Mouse (Mus musculus): ENCODE data around the gene Gm28308. TPM values are rescaled to one million over a fixed set of nuclear protein-coding genes. Genes with fewer than 3 reads are reported as not detected.

Gm28308 gene
- polyA plus RNA-seq, 1 experiment from 2014 or later: not detected

DNA sequence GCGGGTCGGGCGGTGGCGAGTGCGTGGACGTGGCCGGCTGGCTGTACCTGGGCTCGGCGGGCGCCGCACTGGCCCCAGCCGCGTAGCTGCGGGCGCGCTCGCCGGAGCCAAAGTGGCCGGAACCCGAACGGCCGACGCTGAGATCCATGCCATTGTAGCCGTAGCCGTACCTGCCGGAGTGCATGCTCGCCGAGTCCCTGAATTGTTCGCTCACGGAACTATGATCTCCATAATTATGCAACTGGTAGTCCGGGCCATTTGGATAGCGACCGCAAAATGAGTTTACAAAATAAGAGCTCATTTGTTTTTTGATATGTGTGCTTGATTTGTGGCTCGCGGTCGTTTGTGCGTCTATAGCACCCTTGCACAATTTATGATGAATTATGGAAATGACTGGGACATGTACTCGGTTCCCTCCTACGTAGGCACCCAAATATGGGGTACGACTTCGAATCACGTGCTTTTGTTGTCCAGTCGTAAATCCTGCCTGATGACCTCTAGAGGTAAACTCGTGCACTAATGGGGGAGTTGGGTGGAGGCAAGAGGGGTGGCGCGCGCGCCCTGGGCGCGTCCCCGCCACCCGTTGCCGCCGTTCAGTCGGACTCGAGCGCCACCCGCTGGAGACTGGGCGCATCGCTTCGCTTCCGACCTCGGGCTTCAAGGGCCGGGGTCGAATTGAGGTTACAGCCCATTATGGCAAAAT is 8.9 kb downstream of the Gm28308 start, which contains the start of gene Hoxa5:
Hoxa5 (minus strand) TSS at position 538 of the 703 bp plus-strand sequence.
- TF ChIP-seq EP300 (IDR thresholded peaks at IDR 0.05; ENCODE audit: low read depth) (no peak), CTCF (IDR thresholded peaks at IDR 0.05; ENCODE audit: low read depth) (peak; percentile 79)
- peaks cover 6% of the 10 kb centered on the region; the same call in 1 of the 2 replicates for H3K4me1 ChIP-seq (ENCODE audit: insufficient read depth)
- peak within 1 kb of the TSS; percentile 74 for H3K4me2 ChIP-seq (ENCODE audit: low read depth, low read length)
- peak; percentile 73 for DNase-seq
- peak; percentile 74 for ATAC-seq
- H3K27me3 ChIP-seq (ENCODE audit: insufficient read depth, low read length): peaks cover 86% of the 10 kb centered on the region
- 4% methylated on average over 65 of the region's 65 CpGs for WGBS (ENCODE audit: insufficient replicate concordance)
- peak within 1 kb of the TSS; percentile 22; the same call in 1 of the 2 replicates for H3K27ac ChIP-seq (ENCODE audit: low read depth)
- H3K36me3 ChIP-seq (replicated peaks; ENCODE audit: insufficient read depth, low read length): no peaks in the 10 kb centered on the region
- H3K4me3 ChIP-seq (ENCODE audit: low read depth, low read length): peak within 1 kb of the TSS; percentile 52
- peak within 1 kb of the TSS; percentile 51 for H3K9ac ChIP-seq (replicated peaks)
- no peaks in the 10 kb centered on the region for H3K9me3 ChIP-seq (ENCODE audit: low read length)

DNA sequence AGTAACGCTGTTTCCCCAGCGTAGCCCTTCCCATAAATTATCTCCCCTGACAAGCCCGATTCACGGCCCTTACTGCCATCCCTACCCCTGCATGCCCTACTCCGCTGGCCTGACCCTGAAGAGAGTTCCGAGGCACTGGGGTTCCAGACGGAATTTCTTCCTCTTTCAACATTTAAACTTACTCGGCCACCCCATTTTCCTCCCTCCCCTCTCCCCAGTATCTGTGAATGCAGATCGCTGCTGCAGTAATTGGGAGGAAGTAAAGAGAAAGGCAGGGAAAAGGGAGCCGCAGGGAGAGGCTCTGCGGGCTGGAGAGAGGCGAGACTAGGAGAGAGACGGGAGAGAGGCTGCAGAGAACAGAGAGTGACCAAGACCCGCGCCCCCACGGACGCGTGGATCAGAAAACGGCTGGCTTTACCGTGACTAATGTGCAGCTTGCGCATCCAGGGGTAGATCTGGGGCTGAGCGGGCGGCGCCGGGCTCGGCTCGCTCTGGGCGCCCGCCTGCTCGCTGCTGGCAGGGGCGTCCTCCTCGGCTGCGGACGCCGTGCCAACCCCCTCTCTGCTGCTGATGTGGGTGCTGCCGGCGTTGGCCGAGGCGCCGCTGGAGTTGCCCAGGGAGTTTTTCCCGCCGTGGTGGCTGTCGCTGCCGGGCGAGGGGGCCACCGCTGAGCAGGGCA is 9.6 kb downstream of the Gm28308 start:
- TF ChIP-seq EP300 (IDR thresholded peaks at IDR 0.05; ENCODE audit: low read depth): no peak
- TF ChIP-seq CTCF (IDR thresholded peaks at IDR 0.05; ENCODE audit: low read depth): no peak
- H3K4me3 ChIP-seq (ENCODE audit: low read depth, low read length): peak overlapping the region; percentile 52
- peaks cover 84% of the 10 kb centered on the region for H3K27me3 ChIP-seq (ENCODE audit: insufficient read depth, low read length)
- peak overlapping the region; percentile 74 for H3K4me2 ChIP-seq (ENCODE audit: low read depth, low read length)
- peaks cover 6% of the 10 kb centered on the region; the same call in 1 of the 2 replicates for H3K4me1 ChIP-seq (ENCODE audit: insufficient read depth)
- no peaks in the 10 kb centered on the region for H3K36me3 ChIP-seq (replicated peaks; ENCODE audit: insufficient read depth, low read length)
- DNase-seq: no peak
- WGBS (ENCODE audit: insufficient replicate concordance): 14% methylated on average over 40 of the region's 46 CpGs
- peak overlapping the region; percentile 22; the same call in 1 of the 2 replicates for H3K27ac ChIP-seq (ENCODE audit: low read depth)
- H3K9me3 ChIP-seq (ENCODE audit: low read length): no peaks in the 10 kb centered on the region
- peak; percentile 19; the same call in 1 of the 2 replicates for ATAC-seq
- H3K9ac ChIP-seq (replicated peaks): peak overlapping the region; percentile 51

DNA sequence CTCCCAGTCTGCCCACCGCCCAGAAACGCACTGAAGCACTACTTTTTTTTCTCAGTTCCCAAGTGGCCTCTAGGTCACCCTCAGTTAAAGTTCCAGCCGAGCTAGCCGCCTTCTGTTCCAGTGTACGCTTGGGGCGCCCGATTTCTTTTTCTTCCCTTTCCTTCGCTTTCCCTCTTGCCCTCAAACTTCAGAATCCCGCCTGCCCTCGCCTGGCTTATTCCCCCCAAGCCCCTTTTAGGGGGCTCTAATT is 10.1 kb downstream of the Gm28308 start:
- no peaks in the 10 kb centered on the region for H3K9me3 ChIP-seq (ENCODE audit: low read length)
- peaks cover 84% of the 10 kb centered on the region for H3K27me3 ChIP-seq (ENCODE audit: insufficient read depth, low read length)
- peak overlapping the region; percentile 74 for H3K4me2 ChIP-seq (ENCODE audit: low read depth, low read length)
- no peak overlapping the region for H3K27ac ChIP-seq (ENCODE audit: low read depth)
- H3K9ac ChIP-seq (replicated peaks): peak overlapping the region; percentile 51; the same call in 1 of the 2 replicates
- 30% methylated on average over 10 of the region's 10 CpGs for WGBS (ENCODE audit: insufficient replicate concordance)
- no peaks in the 10 kb centered on the region for H3K36me3 ChIP-seq (replicated peaks; ENCODE audit: insufficient read depth, low read length)
- H3K4me3 ChIP-seq (ENCODE audit: low read depth, low read length): peak overlapping the region; percentile 52
- no peak for TF ChIP-seq CTCF (IDR thresholded peaks at IDR 0.05; ENCODE audit: low read depth)
- no peak for TF ChIP-seq EP300 (IDR thresholded peaks at IDR 0.05; ENCODE audit: low read depth)
- no peak for ATAC-seq
- no peak for DNase-seq
- H3K4me1 ChIP-seq (ENCODE audit: insufficient read depth): peaks cover 4% of the 10 kb centered on the region; the same call in 1 of the 2 replicates

DNA sequence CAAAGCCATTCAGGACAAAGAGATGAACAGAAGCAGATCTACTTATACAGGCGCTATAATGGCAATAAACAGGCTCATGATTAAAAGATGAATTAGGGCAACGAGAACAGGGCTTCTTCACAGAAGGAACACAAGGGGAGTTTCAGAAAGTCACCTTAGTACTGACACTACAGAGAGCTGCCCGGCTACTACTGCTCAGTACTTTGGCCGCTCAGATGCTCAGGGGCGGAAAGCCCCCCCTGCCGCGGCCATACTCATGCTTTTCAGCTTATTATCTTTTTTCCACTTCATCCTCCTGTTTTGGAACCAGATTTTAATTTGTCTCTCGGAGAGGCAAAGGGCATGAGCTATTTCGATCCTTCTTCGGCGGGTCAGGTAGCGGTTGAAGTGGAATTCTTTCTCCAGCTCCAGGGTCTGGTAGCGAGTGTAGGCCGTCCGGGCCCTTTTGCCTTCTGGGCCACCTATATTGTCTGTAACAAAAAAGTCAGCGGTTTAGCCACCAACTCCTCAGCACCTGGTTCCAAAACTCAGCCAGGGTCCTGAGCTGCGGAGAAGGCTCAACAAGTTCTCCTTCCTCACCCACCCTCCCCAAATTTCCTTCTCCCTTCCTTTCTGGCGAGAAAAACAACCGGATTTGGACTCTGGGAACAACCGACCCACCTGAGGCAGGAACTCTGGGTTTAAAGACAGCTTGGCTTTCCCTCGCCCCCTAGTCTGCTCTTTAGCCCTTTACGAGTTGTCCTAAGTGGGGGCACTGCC is 10.6 kb downstream of the Gm28308 start:
- peaks cover 84% of the 10 kb centered on the region for H3K27me3 ChIP-seq (ENCODE audit: insufficient read depth, low read length)
- H3K4me3 ChIP-seq (ENCODE audit: low read depth, low read length): peak overlapping the region; percentile 52
- 49% methylated on average over 22 of the region's 22 CpGs for WGBS (ENCODE audit: insufficient replicate concordance)
- no peaks in the 10 kb centered on the region for H3K9me3 ChIP-seq (ENCODE audit: low read length)
- H3K27ac ChIP-seq (ENCODE audit: low read depth): no peak overlapping the region
- TF ChIP-seq EP300 (IDR thresholded peaks at IDR 0.05; ENCODE audit: low read depth) (no peak), CTCF (IDR thresholded peaks at IDR 0.05; ENCODE audit: low read depth) (no peak)
- ATAC-seq: no peak
- peaks cover 4% of the 10 kb centered on the region; the same call in 1 of the 2 replicates for H3K4me1 ChIP-seq (ENCODE audit: insufficient read depth)
- no peak for DNase-seq
- H3K9ac ChIP-seq (replicated peaks): no peak overlapping the region
- peak overlapping the region; percentile 74 for H3K4me2 ChIP-seq (ENCODE audit: low read depth, low read length)
- H3K36me3 ChIP-seq (replicated peaks; ENCODE audit: insufficient read depth, low read length): no peaks in the 10 kb centered on the region

DNA sequence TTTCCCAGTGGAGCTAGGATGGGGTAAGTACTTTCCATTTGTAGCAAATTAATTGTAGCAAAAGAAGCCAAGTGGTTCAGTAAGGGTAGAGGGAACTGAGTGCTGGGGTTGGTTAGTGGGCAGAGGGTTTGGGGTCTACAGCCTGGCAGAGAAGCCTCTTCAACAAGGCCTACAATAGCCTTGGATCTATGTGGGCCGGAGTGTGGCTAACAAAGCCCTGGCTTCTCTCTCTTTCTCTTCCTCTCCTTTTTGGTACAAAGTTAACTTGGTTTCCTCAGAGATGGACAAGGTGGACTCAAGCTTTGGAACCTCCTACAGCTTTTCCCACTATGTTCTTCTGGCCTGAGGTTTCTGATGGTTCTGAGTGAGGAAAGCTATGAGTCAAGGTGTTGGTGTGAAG is 11.9 kb downstream of the Gm28308 start:
- no peak overlapping the region for H3K4me3 ChIP-seq (ENCODE audit: low read depth, low read length)
- TF ChIP-seq EP300 (IDR thresholded peaks at IDR 0.05; ENCODE audit: low read depth): no peak
- no peak for TF ChIP-seq CTCF (IDR thresholded peaks at IDR 0.05; ENCODE audit: low read depth)
- no peaks in the 10 kb centered on the region for H3K9me3 ChIP-seq (ENCODE audit: low read length)
- peaks cover 4% of the 10 kb centered on the region; the same call in 1 of the 2 replicates for H3K4me1 ChIP-seq (ENCODE audit: insufficient read depth)
- no peak for DNase-seq
- no peaks in the 10 kb centered on the region for H3K36me3 ChIP-seq (replicated peaks; ENCODE audit: insufficient read depth, low read length)
- H3K27ac ChIP-seq (ENCODE audit: low read depth): no peak overlapping the region
- peaks cover 79% of the 10 kb centered on the region for H3K27me3 ChIP-seq (ENCODE audit: insufficient read depth, low read length)
- H3K9ac ChIP-seq (replicated peaks): no peak overlapping the region
- WGBS (ENCODE audit: insufficient replicate concordance): 65% methylated on average over 1 of the region's 1 CpGs
- ATAC-seq: no peak
- H3K4me2 ChIP-seq (ENCODE audit: low read depth, low read length): no peak overlapping the region
